11 mouse cellular contexts compared by ENCODE assay signal in the genomic region with DNA sequence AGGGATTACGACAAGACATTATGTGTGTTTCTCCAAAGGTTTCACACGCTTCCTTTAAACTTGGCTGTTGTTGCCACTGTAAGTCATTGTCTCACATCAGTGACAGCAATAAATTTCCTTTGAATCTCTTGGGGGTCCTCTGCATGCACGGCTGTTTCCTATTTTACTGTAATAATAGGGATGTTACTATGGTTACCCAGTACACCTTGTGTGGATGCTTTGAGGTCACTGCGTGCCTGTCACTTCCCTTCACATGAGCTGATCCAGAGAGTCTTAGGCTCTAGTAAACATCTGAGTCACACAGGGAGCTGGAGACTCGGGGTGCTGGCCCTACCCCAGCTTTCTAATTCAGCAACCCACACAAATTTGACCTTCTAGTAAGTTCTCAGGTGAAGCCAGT.
A peak's percentile ranks its signal among the peaks of the same experiment; 100 is the strongest.
DNase-seq lines count a peak whose midpoint lies in the region; ATAC-seq and TF ChIP-seq lines count a peak whose summit lies in the region.
"Had no signal": no experiment of that assay in that cellular context is flagged by ENCODE, and none has a peak within 500 bp of the region (broad histone marks: within the 10 kb centered on the region; RNA-seq: fewer than 3 reads in every experiment).

No protein-coding gene starts in this region.

- no peak for TF ChIP-seq CTCF in hindbrain, postnatal 0 days (IDR thresholded peaks at IDR 0.05; ENCODE audit: low read depth)

- no peak for ATAC-seq in heart, embryonic 15.5 days (replicated peaks; ENCODE audit: insufficient number of reproducible peaks, insufficient read depth, low FRiP score, low read depth)
- no peak for ATAC-seq in heart, embryonic 11.5 days (replicated peaks; ENCODE audit: insufficient number of reproducible peaks, low FRiP score, low TSS enrichment)
- no peak for ATAC-seq in midbrain, embryonic 14.5 days (ENCODE audit: low FRiP score, low TSS enrichment)
- ATAC-seq in hindbrain, postnatal 0 days = peak; percentile 63
- ATAC-seq in neural tube, embryonic 15.5 days (ENCODE audit: low FRiP score) = peak; percentile 75
- ATAC-seq in megakaryocyte, adult 5-6 weeks (ENCODE audit: poor library complexity, severe bottlenecking) = no peak

- peaks cover 63% of the 10 kb centered on the region for H3K4me1 ChIP-seq in heart, embryonic 15.5 days (replicated peaks)
- peaks cover 40% of the 10 kb centered on the region for H3K4me1 ChIP-seq in heart, embryonic 11.5 days (ENCODE audit: control insufficient read depth, insufficient read depth, low read length)
- peaks cover 3% of the 10 kb centered on the region; the same call in 1 of the 2 replicates for H3K4me1 ChIP-seq in midbrain, embryonic 14.5 days (ENCODE audit: control insufficient read depth, insufficient read depth, low read length)
- no peaks in the 10 kb centered on the region for H3K4me1 ChIP-seq in midbrain, embryonic 10.5 days
- 0 out of 2 replicates have a peak, but pooled peaks cover 3% of the 10 kb centered on the region for H3K4me1 ChIP-seq in hindbrain, postnatal 0 days (ENCODE audit: insufficient read depth, low read length)
- peaks cover 26% of the 10 kb centered on the region for H3K4me1 ChIP-seq in neural tube, embryonic 15.5 days
- H3K4me1 ChIP-seq: liver, embryonic 13.5 days had no signal

- WGBS in heart, embryonic 15.5 days = 68% methylated on average over 5 of the region's 5 CpGs
- WGBS in heart, embryonic 11.5 days (ENCODE audit: insufficient replicate concordance) = 69% methylated on average over 5 of the region's 5 CpGs
- 42% methylated on average over 5 of the region's 5 CpGs for WGBS in midbrain, embryonic 14.5 days
- WGBS in midbrain, embryonic 10.5 days = 79% methylated on average over 5 of the region's 5 CpGs
- WGBS in hindbrain, postnatal 0 days = 23% methylated on average over 5 of the region's 5 CpGs
- 15% methylated on average over 5 of the region's 5 CpGs for WGBS in neural tube, embryonic 15.5 days

- H3K9me3 ChIP-seq in heart, embryonic 15.5 days (replicated peaks) = no peaks in the 10 kb centered on the region
- no peaks in the 10 kb centered on the region for H3K9me3 ChIP-seq in heart, embryonic 11.5 days (replicated peaks; ENCODE audit: control insufficient read depth, low read length)
- H3K9me3 ChIP-seq in midbrain, embryonic 14.5 days (ENCODE audit: control insufficient read depth, low read length) = no peaks in the 10 kb centered on the region
- H3K9me3 ChIP-seq in midbrain, embryonic 10.5 days (replicated peaks) = no peaks in the 10 kb centered on the region
- no peaks in the 10 kb centered on the region for H3K9me3 ChIP-seq in hindbrain, postnatal 0 days (ENCODE audit: low read length)
- H3K9me3 ChIP-seq in neural tube, embryonic 15.5 days (replicated peaks) = no peaks in the 10 kb centered on the region
- H3K9me3 ChIP-seq: liver, embryonic 13.5 days had no signal

- H3K4me3 ChIP-seq in heart, embryonic 15.5 days = no peak overlapping the region
- no peak overlapping the region for H3K4me3 ChIP-seq in heart, embryonic 11.5 days (ENCODE audit: low read depth, low read length)
- H3K4me3 ChIP-seq in midbrain, embryonic 14.5 days (replicated peaks; ENCODE audit: low read depth, low read length) = no peak overlapping the region
- no peak overlapping the region for H3K4me3 ChIP-seq in midbrain, embryonic 10.5 days
- no peak overlapping the region for H3K4me3 ChIP-seq in hindbrain, postnatal 0 days (ENCODE audit: low read length)
- no peak overlapping the region for H3K4me3 ChIP-seq in neural tube, embryonic 15.5 days (replicated peaks)
- H3K4me3 ChIP-seq: liver, embryonic 13.5 days had no signal

- no peaks in the 10 kb centered on the region for H3K27me3 ChIP-seq in heart, embryonic 15.5 days
- no peaks in the 10 kb centered on the region for H3K27me3 ChIP-seq in heart, embryonic 11.5 days (ENCODE audit: control insufficient read depth, insufficient read depth, low read length)
- H3K27me3 ChIP-seq in midbrain, embryonic 14.5 days (ENCODE audit: control insufficient read depth, insufficient read depth, low read length) = no peaks in the 10 kb centered on the region
- no peaks in the 10 kb centered on the region for H3K27me3 ChIP-seq in midbrain, embryonic 10.5 days (ENCODE audit: low read depth, poor library complexity, severe bottlenecking)
- no peaks in the 10 kb centered on the region for H3K27me3 ChIP-seq in hindbrain, postnatal 0 days (ENCODE audit: insufficient read depth, low read length)
- no peaks in the 10 kb centered on the region for H3K27me3 ChIP-seq in neural tube, embryonic 15.5 days (replicated peaks)
- H3K27me3 ChIP-seq: liver, embryonic 13.5 days had no signal

- H3K9ac ChIP-seq in heart, embryonic 15.5 days = no peak overlapping the region
- no peak overlapping the region for H3K9ac ChIP-seq in heart, embryonic 11.5 days (ENCODE audit: low read depth, low read length)
- no peak overlapping the region for H3K9ac ChIP-seq in midbrain, embryonic 14.5 days (replicated peaks; ENCODE audit: low read length)
- no peak overlapping the region for H3K9ac ChIP-seq in hindbrain, postnatal 0 days (replicated peaks; ENCODE audit: low read length)
- no peak overlapping the region for H3K9ac ChIP-seq in neural tube, embryonic 15.5 days (replicated peaks)
- H3K9ac ChIP-seq: liver, embryonic 13.5 days had no signal

- H3K36me3 ChIP-seq in heart, embryonic 15.5 days = peaks cover 72% of the 10 kb centered on the region
- H3K36me3 ChIP-seq in heart, embryonic 11.5 days (ENCODE audit: control insufficient read depth, insufficient read depth, low read length) = peaks cover 47% of the 10 kb centered on the region
- no peaks in the 10 kb centered on the region for H3K36me3 ChIP-seq in midbrain, embryonic 14.5 days (ENCODE audit: control insufficient read depth, insufficient read depth, low read length)
- no peaks in the 10 kb centered on the region for H3K36me3 ChIP-seq in midbrain, embryonic 10.5 days
- H3K36me3 ChIP-seq in hindbrain, postnatal 0 days (ENCODE audit: insufficient read depth, low read length) = no peaks in the 10 kb centered on the region
- no peaks in the 10 kb centered on the region for H3K36me3 ChIP-seq in neural tube, embryonic 15.5 days
- H3K36me3 ChIP-seq: liver, embryonic 13.5 days had no signal

- peak overlapping the region; percentile 54 for H3K27ac ChIP-seq in heart, embryonic 15.5 days
- no peak overlapping the region for H3K27ac ChIP-seq in heart, embryonic 11.5 days (ENCODE audit: low read depth, low read length)
- peak overlapping the region; percentile 42 for H3K27ac ChIP-seq in midbrain, embryonic 14.5 days (replicated peaks; ENCODE audit: low read depth, low read length)
- no peak overlapping the region for H3K27ac ChIP-seq in midbrain, embryonic 10.5 days (replicated peaks)
- H3K27ac ChIP-seq in hindbrain, postnatal 0 days = no peak overlapping the region
- peak overlapping the region; percentile 54; the same call in 1 of the 2 replicates for H3K27ac ChIP-seq in neural tube, embryonic 15.5 days (replicated peaks)
- H3K27ac ChIP-seq: liver, embryonic 13.5 days had no signal

- peak; percentile 62 for DNase-seq in midbrain, embryonic 14.5 days
- no peak for DNase-seq in midbrain, embryonic 10.5 days (ENCODE audit: low spot score)
- peak; percentile 46 for DNase-seq in hindbrain, postnatal 0 days (ENCODE audit: low spot score)
- DNase-seq: cerebellum, adult 8-10 months; kidney, adult 11 months; liver, embryonic 13.5 days; lung, postnatal 36 days had no signal

- no peak overlapping the region for H3K4me2 ChIP-seq in heart, embryonic 15.5 days
- H3K4me2 ChIP-seq in heart, embryonic 11.5 days = no peak overlapping the region
- no peak overlapping the region for H3K4me2 ChIP-seq in midbrain, embryonic 14.5 days (ENCODE audit: low read length)
- H3K4me2 ChIP-seq in hindbrain, postnatal 0 days (ENCODE audit: low read depth, low read length) = no peak overlapping the region
- H3K4me2 ChIP-seq in neural tube, embryonic 15.5 days = no peak overlapping the region
- H3K4me2 ChIP-seq: liver, embryonic 13.5 days had no signal

Comparison
In these comparisons a context has a peak if more than half of its experiments do, and no peak if none do; other contexts are left out.
1. H3K27ac ChIP-seq: peak in heart, embryonic 15.5 days (single experiment), midbrain, embryonic 14.5 days (single experiment) and neural tube, embryonic 15.5 days (single experiment); none in heart, embryonic 11.5 days (single experiment), midbrain, embryonic 10.5 days (single experiment) and hindbrain, postnatal 0 days (single experiment).
2. ATAC-seq: peak in hindbrain, postnatal 0 days (single experiment) and neural tube, embryonic 15.5 days (single experiment); none in heart, embryonic 15.5 days (single experiment), heart, embryonic 11.5 days (single experiment), midbrain, embryonic 14.5 days (single experiment) and megakaryocyte, adult 5-6 weeks (single experiment).